Mouse (Mus musculus) olfactory bulb, adult 2 months (tissue): ENCODE data around the gene Ssb.

Experiments used
- CTCF ChIP-seq: fragments of 200-500 bp; IDR thresholded peaks from 2 replicates; pipeline ENCODE4 v1.5.1; 2012; ENCODE audit warnings: low read depth, mild to moderate bottlenecking, low read length, moderate library complexity; ENCODE audit not compliant: insufficient read depth
- POLR2A ChIP-seq: fragments of 200-500 bp; IDR thresholded peaks from 2 replicates; pipeline ENCODE4 v1.6.1; 2012; ENCODE audit warnings: mild to moderate bottlenecking, low read depth, low read length, moderate library complexity; ENCODE audit not compliant: insufficient read depth

DNA sequence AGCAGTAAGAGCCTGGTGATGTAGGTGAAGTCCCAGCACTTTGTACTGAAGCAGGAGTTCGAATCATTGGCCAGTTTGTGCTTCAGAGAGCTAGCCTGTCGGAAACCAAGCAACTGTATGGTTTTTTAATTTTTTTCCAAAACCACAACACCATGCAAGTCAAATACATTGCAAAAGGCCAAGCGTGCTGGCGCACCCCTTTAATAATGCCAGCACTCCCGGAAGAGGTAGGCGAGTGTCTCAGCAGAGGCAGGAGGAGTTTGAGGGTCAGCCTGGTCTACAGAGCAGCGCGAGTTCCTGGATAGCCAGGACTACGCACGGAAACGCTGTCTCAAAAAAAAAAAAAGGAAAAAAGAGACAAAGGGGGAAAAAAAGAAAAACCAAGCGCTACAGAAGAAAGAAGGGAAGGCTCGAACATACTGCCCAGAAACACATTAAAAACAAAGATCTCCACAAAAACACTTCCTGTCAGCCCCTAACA lies 350 bp upstream of the Ssb start:
- TF ChIP-seq POLR2A (no peak), CTCF (no peak)
